Mouse (Mus musculus): ENCODE results near the gene Zbtb39. TPM values are rescaled to one million over a fixed set of nuclear protein-coding genes. Genes with fewer than 3 reads are reported as not detected.
A peak's percentile ranks its signal among the peaks of the same experiment; 100 is the strongest.

Gene Zbtb39
- polyA plus RNA-seq, 1 experiment from 2014 or later, result 6.2 TPM

DNA sequence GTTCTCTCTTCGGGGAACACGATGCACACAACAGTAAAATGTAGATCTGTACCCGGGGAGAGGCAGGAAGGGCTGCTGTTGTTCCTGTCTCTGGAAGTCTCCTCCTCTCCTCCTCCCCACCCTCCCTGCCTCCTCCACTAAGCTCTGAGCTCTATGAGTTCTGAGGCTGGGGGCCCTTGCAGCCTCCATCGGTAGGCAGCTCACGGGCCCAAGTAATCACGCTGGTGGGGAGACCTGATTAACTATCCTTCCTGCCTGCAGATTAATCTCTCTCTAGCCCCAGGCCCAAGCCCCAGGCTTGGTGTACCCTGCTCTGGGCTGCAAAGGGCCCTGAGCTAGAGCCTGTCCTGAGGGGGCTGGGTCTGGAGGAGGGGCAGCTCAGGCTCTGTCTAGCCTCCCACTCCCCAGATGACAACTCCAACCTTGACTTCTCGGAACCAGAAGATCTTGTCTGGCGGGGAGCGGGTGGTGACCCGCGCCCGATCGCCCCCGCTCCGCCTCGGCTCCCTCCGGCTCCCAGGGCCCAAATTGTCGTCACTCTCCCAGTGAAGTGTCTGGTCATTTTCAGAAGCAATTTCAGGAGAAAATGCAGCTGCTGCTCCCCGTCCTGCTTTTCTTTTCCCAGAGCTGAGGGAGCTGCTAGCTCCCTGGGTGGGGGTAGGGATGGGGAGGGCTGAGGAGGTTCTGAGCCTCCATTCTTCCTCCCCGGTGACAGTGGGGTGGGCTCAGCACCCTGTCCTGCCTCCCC, 17.5 kb upstream of the Zbtb39 start:
- ATAC-seq (ENCODE audit: low FRiP score), result peak; percentile 62; the same call in 1 of the 2 replicates
- H3K4me3 ChIP-seq (replicated peaks), result peak overlapping the region; percentile 13; the same call in 1 of the 2 replicates
- H3K27ac ChIP-seq, result 0 out of 2 replicates have a peak overlapping the region, but pooled peaks have one; percentile 43
- peak overlapping the region; percentile 36 for H3K4me2 ChIP-seq
- H3K4me1 ChIP-seq, result peaks cover 31% of the 10 kb centered on the region
- no peaks in the 10 kb centered on the region for H3K36me3 ChIP-seq (replicated peaks)
- WGBS, result 16% methylated on average over 20 of the region's 20 CpGs
- H3K9me3 ChIP-seq, result no peaks in the 10 kb centered on the region
- peak overlapping the region; percentile 29; the same call in 1 of the 2 replicates for H3K9ac ChIP-seq
- H3K27me3 ChIP-seq, result peaks cover 64% of the 10 kb centered on the region

DNA sequence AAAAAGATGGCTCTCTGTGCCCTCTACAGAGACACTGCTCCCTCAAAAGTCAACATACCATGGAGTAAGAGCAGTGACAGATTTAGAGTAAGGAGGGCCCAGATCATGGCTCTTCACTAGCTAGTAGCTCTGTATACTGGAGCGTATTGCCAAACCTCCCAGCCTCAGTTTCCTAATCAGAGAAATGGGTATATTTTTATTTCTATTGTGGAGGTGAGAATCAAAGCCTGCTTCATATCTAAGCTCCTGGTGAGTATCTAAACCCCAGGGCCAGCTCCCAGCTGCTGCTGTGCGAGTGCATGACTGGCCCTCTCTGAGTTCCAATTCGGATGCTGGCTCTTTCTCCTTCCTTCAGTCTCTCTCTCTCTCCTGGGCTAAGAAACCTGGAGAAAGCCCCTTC, 15.2 kb upstream of the Zbtb39 start, which contains the start of gene Tac2:
TSS of gene Tac2 (plus strand) at position 301 of the 400 bp plus-strand sequence.
- Histone ChIP-seq H3K9me3 (no peaks in the 10 kb centered on the region), H3K4me1 (peaks cover 31% of the 10 kb centered on the region), H3K27ac (no peak within 1 kb of the TSS), H3K4me2 (no peak within 1 kb of the TSS), H3K36me3 (replicated peaks) (no peaks in the 10 kb centered on the region), H3K9ac (no peak within 1 kb of the TSS), H3K27me3 (peaks cover 85% of the 10 kb centered on the region), H3K4me3 (replicated peaks) (no peak within 1 kb of the TSS)
- no peak for ATAC-seq (ENCODE audit: low FRiP score)
- 86% methylated on average over 3 of the region's 3 CpGs for WGBS

DNA sequence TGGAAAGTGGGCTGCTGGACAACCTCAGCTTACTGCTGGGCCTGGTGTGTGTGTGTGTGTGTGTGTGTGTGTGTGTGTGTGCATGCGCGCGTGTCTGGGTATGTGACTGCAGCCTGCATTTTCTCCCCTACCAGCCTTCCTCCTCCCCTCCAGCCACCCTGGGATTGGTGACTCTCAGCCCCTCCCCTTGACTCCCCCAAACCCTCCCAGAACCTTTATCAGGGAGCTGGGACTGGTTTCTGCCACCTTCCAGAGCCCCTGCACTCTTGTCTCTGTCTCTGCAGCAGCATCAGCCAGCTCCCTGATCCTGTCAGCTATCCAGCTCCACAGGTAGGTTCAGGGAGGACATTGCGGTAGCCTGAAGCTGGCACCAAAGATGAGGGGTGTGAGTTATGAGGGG, 14.2 kb upstream of the Zbtb39 start:
- Histone ChIP-seq H3K27me3 (peaks cover 84% of the 10 kb centered on the region), H3K36me3 (replicated peaks) (no peaks in the 10 kb centered on the region), H3K9ac (no peak overlapping the region), H3K27ac (no peak overlapping the region), H3K4me3 (replicated peaks) (no peak overlapping the region), H3K9me3 (no peaks in the 10 kb centered on the region), H3K4me2 (no peak overlapping the region), H3K4me1 (peaks cover 31% of the 10 kb centered on the region)
- 68% methylated on average over 4 of the region's 4 CpGs for WGBS
- ATAC-seq (ENCODE audit: low FRiP score), result no peak

DNA sequence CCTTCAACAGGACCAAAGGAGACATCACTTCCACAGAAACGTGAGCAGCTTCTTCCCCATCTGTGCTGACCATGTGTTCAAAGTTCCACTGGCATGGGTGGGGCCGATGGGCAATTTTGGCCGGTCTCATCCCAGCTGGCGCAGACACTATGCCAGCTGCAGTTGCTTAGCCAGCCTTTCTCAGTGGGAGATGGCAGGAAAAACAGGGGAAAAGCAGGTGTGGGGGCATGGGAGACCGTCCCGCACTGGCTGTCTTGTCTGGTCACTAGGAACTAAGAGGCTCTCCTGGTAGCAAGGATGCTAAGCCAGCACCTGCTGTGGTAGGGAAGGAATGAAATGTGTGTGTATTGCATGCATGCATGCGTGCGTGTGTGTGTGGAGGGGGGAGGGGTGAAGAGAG, 10.9 kb upstream of the Zbtb39 start:
- H3K9me3 ChIP-seq, result no peaks in the 10 kb centered on the region
- ATAC-seq (ENCODE audit: low FRiP score), result no peak
- H3K27ac ChIP-seq, result no peak overlapping the region
- peaks cover 14% of the 10 kb centered on the region for H3K4me1 ChIP-seq
- WGBS, result 80% methylated on average over 8 of the region's 8 CpGs
- no peak overlapping the region for H3K4me3 ChIP-seq (replicated peaks)
- H3K4me2 ChIP-seq, result no peak overlapping the region
- H3K27me3 ChIP-seq, result peaks cover 85% of the 10 kb centered on the region
- no peak overlapping the region for H3K9ac ChIP-seq
- no peaks in the 10 kb centered on the region for H3K36me3 ChIP-seq (replicated peaks)

DNA sequence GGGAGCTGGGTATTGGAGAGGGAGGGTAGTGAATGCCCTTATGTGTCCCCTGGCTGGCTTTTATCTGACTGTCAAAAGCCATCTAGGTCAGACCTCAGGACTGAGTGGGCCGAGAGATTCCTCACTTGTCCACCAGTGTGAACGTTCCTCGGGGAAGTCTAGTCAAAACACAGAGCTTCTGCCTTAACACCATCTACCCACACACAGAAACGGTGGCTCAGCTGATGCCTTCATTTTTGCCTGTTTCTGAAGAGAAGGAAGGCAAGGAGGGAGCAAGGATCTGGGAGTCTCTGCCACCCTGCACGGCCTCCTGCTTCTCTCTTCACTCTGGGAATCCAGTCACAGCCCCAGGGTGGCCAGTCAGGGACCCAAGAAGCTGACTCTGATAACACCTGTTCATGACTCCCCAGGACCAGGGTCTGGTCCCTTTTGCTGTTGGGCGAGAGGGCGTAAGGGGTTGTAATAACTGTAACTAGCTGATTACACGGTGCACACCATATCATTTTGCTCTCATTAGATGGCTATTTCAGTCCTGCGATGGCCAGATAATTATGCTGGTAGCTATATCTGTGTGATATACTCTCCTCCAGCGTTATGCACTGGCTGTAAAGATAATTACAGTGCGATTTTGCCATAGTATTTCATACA, 8.9 kb upstream of the Zbtb39 start:
- Histone ChIP-seq H3K4me3 (replicated peaks) (no peak overlapping the region), H3K27ac (no peak overlapping the region), H3K4me1 (peaks cover 13% of the 10 kb centered on the region), H3K27me3 (peaks cover 88% of the 10 kb centered on the region), H3K9me3 (no peaks in the 10 kb centered on the region), H3K9ac (no peak overlapping the region), H3K36me3 (replicated peaks) (no peaks in the 10 kb centered on the region), H3K4me2 (no peak overlapping the region; the same call in 1 of the 2 replicates)
- ATAC-seq (ENCODE audit: low FRiP score), result no peak
- 54% methylated on average over 11 of the region's 11 CpGs for WGBS

DNA sequence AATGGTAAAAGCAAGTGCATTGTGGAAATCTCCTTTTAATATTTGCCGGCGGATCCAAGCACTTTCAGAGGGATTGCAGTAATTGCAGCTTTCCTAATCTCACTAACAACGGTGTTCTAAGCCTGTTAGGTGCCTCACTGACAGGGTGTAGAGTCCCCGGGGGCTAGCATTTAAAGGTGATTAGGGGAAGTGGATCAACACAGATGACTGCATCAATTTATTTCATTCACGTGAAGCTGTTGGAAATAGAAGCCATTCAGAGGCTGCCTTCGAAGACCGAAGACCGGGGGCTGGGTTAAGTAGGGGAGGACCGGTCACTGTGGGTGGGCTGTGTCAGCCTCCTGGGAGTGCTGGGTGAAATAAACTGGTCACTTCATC, 8.4 kb upstream of the Zbtb39 start:
- Histone ChIP-seq H3K4me2 (peak overlapping the region; percentile 4; the same call in 1 of the 2 replicates), H3K36me3 (replicated peaks) (no peaks in the 10 kb centered on the region), H3K27ac (no peak overlapping the region), H3K9ac (no peak overlapping the region), H3K4me1 (peaks cover 13% of the 10 kb centered on the region), H3K4me3 (replicated peaks) (no peak overlapping the region), H3K27me3 (peaks cover 85% of the 10 kb centered on the region), H3K9me3 (no peaks in the 10 kb centered on the region)
- 8% methylated on average over 9 of the region's 9 CpGs for WGBS
- peak; percentile 36; the same call in 1 of the 2 replicates for ATAC-seq (ENCODE audit: low FRiP score)

DNA sequence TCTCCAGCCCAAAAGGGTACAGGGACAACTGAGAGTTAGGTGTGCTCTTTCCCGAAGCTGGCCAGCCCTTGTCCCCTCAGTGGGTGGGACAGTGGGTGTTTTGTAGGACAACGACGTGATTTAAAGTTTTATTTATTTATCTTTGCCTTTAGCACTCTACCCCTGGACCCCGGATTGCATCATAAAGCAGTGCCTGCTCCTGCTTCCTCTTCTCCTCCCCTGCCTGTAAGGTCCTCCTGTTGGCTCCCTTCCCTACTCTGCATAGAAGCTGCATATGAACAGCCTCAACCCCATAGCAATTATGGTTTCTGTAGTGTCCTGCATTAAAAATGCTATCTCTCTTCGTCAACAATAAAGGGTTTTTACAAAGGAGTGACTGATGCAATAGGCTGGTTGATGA, 7.9 kb upstream of the Zbtb39 start:
- H3K4me1 ChIP-seq, result peaks cover 13% of the 10 kb centered on the region
- peaks cover 85% of the 10 kb centered on the region for H3K27me3 ChIP-seq
- no peak overlapping the region for H3K9ac ChIP-seq
- no peak overlapping the region for H3K4me3 ChIP-seq (replicated peaks)
- 38% methylated on average over 5 of the region's 5 CpGs for WGBS
- no peak overlapping the region for H3K27ac ChIP-seq
- H3K36me3 ChIP-seq (replicated peaks), result no peaks in the 10 kb centered on the region
- no peak overlapping the region for H3K4me2 ChIP-seq
- no peaks in the 10 kb centered on the region for H3K9me3 ChIP-seq
- ATAC-seq (ENCODE audit: low FRiP score), result no peak

DNA sequence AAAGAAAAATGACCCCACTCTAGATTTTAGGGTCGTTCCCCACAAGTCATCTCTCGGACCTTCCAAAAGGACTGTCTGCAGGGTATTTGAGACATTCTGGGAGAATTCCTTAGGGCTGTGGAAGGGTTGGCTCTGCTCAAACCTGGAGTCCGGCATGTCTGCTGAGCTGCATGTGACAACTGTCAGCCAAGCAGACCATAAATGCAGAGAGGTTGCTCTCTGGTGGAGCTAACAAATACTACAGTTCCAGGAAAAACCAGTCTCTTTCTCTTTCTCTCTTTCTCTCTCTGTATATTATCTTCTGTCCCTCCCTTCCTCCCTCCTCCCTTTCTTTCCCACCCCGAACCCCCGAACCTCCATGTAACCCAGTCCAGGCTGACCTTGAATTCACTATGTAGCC, 4.9 kb upstream of the Zbtb39 start:
- Histone ChIP-seq H3K4me2 (no peak overlapping the region), H3K9me3 (no peaks in the 10 kb centered on the region), H3K4me1 (peaks cover 16% of the 10 kb centered on the region), H3K36me3 (replicated peaks) (no peaks in the 10 kb centered on the region), H3K27ac (no peak overlapping the region), H3K4me3 (replicated peaks) (no peak overlapping the region), H3K9ac (no peak overlapping the region), H3K27me3 (peaks cover 65% of the 10 kb centered on the region)
- ATAC-seq (ENCODE audit: low FRiP score), result no peak
- WGBS, result 60% methylated on average over 5 of the region's 5 CpGs

DNA sequence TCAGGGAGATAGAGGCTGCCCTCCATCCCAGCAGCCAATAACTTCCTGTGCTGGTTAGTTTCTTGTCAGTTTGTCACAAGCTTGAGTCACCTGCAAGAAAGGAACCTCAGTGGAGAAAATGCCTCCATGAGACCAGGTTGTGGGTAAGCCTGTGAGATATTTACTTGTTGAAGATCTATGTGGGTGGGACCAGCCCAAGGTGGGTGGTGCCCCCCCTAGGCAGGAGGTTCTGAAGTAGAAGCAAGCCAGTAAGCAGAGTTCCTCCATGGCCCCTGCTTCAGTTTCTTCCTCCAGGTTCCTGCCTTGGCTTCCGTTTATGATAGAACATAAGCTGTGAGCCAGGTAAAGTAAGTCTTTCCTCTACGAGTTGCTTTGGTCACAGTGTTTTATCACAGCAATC, 3.1 kb upstream of the Zbtb39 start:
- H3K4me3 ChIP-seq (replicated peaks), result no peak overlapping the region
- 78% methylated on average over 2 of the region's 2 CpGs for WGBS
- no peak overlapping the region for H3K4me2 ChIP-seq
- peaks cover 15% of the 10 kb centered on the region for H3K4me1 ChIP-seq
- ATAC-seq (ENCODE audit: low FRiP score), result no peak
- no peaks in the 10 kb centered on the region for H3K9me3 ChIP-seq
- peaks cover 49% of the 10 kb centered on the region for H3K27me3 ChIP-seq
- peaks cover under 1% of the 10 kb centered on the region; the same call in 1 of the 2 replicates for H3K36me3 ChIP-seq (replicated peaks)
- H3K9ac ChIP-seq, result no peak overlapping the region
- H3K27ac ChIP-seq, result no peak overlapping the region

DNA sequence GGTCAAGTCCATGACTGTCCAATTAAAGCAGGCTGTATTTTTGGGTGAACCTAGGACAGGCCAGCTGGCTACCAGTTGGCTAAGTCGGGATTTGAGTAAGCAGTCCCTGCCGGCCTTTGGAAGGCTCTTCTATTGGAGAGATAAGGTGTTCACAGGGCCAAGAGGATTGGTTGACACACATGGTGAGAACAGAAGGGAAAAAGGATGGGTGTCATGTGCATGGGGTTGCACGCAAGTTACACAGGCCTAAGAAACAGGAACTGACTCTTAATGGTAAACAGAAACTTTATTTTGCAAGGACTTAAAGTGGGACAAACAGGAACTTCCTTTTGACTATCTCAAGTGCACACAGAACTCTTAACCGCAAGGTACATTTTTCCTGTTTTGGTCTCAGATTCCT, 2.4 kb upstream of the Zbtb39 start:
- Histone ChIP-seq H3K4me2 (no peak overlapping the region), H3K9ac (no peak overlapping the region), H3K27me3 (peaks cover 42% of the 10 kb centered on the region), H3K27ac (no peak overlapping the region), H3K4me1 (peaks cover 13% of the 10 kb centered on the region), H3K4me3 (replicated peaks) (no peak overlapping the region), H3K9me3 (no peaks in the 10 kb centered on the region), H3K36me3 (replicated peaks) (peaks cover 7% of the 10 kb centered on the region)
- ATAC-seq (ENCODE audit: low FRiP score), result no peak
- 84% methylated on average over 4 of the region's 4 CpGs for WGBS

DNA sequence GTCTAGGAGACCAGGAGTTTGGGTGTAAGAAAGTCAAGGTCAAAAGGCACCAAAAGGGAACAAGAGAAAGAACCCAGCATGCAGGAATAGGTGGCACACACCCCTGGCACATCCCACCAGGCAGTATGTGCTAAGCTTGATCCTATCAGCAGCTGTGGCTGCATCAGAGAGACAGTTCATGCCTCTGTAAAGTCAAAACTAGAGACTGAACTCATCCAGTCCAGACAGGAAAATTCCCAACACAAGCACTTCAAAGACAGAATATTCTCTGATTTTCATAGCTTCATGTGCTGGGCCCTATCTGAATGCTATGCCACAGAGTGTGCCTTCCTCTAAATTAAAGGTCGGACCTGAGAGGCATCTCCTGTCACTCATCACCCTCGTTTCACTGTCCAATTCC, 1.8 kb upstream of the Zbtb39 start:
- no peak overlapping the region for H3K4me3 ChIP-seq (replicated peaks)
- peaks cover 13% of the 10 kb centered on the region for H3K36me3 ChIP-seq (replicated peaks)
- H3K27me3 ChIP-seq, result peaks cover 38% of the 10 kb centered on the region
- H3K4me1 ChIP-seq, result peaks cover 13% of the 10 kb centered on the region
- H3K27ac ChIP-seq, result no peak overlapping the region
- 23% methylated on average over 2 of the region's 2 CpGs for WGBS
- no peak overlapping the region for H3K4me2 ChIP-seq
- no peaks in the 10 kb centered on the region for H3K9me3 ChIP-seq
- no peak overlapping the region for H3K9ac ChIP-seq
- ATAC-seq (ENCODE audit: low FRiP score), result no peak

DNA sequence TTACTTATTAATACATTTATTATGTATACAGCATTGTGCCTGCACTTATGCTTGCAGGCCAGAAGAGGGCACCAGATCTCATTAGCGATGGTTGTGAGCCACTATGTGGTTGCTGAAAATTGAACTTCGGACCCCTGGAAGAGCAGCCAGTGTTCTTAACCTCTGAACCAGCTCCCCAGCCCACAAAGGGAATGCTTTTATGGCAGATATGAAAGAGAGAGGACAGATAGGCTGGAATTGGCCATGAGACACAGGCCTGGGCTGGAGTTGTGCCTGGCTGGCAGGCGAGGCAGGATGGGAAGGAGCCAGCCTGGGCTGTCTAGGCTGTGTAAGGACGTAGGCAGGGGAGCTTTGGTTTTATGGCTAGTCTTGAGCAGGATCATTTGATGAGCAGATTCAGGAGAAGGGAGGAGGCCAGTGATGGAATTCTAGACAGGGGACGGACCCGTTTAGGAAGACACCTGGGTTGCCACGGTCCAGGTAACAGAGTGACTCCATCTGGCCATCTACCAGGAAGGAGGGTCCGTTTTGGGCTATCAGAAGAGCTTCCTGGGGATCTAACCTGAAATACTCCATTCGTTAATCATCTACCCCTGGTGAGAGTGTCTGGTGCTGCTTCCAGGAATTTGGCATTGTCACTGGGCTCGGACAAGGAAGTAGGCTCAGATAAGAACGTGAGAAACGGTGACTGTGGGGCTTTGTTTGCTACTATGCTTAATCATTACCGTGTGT, 1.0 kb upstream of the Zbtb39 start:
- H3K27me3 ChIP-seq, result peaks cover 31% of the 10 kb centered on the region
- 54% methylated on average over 13 of the region's 13 CpGs for WGBS
- no peak overlapping the region for H3K27ac ChIP-seq
- 0 out of 2 replicates have a peak overlapping the region, but pooled peaks have one; percentile 81 for H3K4me2 ChIP-seq
- H3K9me3 ChIP-seq, result no peaks in the 10 kb centered on the region
- no peak for ATAC-seq (ENCODE audit: low FRiP score)
- no peak overlapping the region for H3K4me3 ChIP-seq (replicated peaks)
- no peak overlapping the region for H3K9ac ChIP-seq
- peaks cover 21% of the 10 kb centered on the region for H3K36me3 ChIP-seq (replicated peaks)
- H3K4me1 ChIP-seq, result peaks cover 13% of the 10 kb centered on the region
